Mouse (Mus musculus): ENCODE data around the gene Kdm2a. TPM values are rescaled to one million over a fixed set of nuclear protein-coding genes. Genes with fewer than 3 reads are reported as not detected.

Kdm2a gene
- polyA plus RNA-seq, 1 experiment from 2014 or later = 42.7 TPM

DNA sequence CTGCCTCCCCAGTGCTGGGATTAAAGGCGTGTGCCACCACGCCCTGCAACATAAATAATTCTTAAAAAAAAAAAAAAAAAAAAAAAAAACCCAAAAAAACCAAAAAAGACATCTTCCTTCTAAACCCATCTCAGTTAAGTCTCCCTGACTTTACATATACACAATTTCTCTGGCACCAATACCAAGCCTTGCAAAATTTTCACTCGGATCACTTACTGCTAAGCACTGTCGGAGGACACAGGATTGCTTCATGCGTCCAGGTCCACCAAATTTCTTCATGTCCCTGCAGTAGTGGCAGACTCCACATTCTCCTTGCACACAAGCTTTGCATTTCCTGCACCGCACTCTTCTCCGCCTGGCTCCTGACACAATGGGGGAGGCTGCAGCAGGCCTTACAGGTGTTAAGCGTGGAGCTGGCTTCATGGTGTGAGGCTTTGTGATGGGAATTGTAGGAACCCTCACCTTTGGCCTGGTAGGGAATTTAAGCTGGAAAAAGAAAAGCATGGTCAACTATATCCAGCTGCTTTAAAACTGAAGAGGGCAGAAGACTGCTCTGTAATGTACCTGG lies 69.3 kb downstream of the Kdm2a start:
- no peaks in the 10 kb centered on the region for H3K9me3 ChIP-seq (ENCODE audit: control insufficient read depth, low read length)
- WGBS = 96% methylated on average over 8 of the region's 8 CpGs
- H3K9ac ChIP-seq (ENCODE audit: low read length) = no peak overlapping the region
- H3K27me3 ChIP-seq (ENCODE audit: control insufficient read depth, insufficient read depth, low read length) = no peaks in the 10 kb centered on the region
- no peak overlapping the region for H3K27ac ChIP-seq (replicated peaks in 1 of 2; ENCODE audit: control insufficient read depth in 1 of 2, insufficient read depth in 1 of 2, low read depth in 2 of 2, low read length in 2 of 2)
- H3K4me1 ChIP-seq (ENCODE audit: control insufficient read depth in 2 of 2, insufficient read depth in 2 of 2, low read length in 2 of 2) = peaks cover 2 to 11% of the 10 kb centered on the region in 2 experiments; a peak in 3 of 4 replicates
- no peak overlapping the region for H3K4me2 ChIP-seq (ENCODE audit: low read length)
- ATAC-seq (ENCODE audit: insufficient number of reproducible peaks, insufficient read depth, low FRiP score, low read depth) = no peak
- H3K36me3 ChIP-seq (ENCODE audit: control insufficient read depth, insufficient read depth, low read length) = peaks cover 75% of the 10 kb centered on the region
- no peak overlapping the region for H3K4me3 ChIP-seq (ENCODE audit: control insufficient read depth in 1 of 2, insufficient read depth in 1 of 2, low read depth in 1 of 2, low read length in 2 of 2)

DNA sequence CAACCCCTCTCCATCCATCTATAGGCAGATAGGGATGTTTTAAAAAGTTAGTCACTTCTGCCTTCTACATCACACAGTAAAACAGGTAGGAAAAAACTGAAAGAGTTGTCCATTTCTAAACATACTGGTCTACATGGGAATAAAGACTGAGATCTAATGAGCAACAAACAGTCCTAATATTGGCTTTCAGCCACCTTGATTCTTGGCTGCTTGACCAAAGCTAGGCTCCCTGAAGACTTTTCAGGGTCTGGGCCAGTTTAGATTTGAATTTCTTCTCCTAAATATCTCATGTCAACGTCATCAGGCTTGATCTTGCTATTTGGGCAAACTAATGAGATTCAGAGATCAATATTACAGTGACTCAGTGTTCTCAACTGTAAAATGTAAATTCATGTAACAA lies 71.2 kb downstream of the Kdm2a start:
- Histone ChIP-seq H3K9ac (ENCODE audit: low read length) (no peak overlapping the region), H3K9me3 (ENCODE audit: control insufficient read depth, low read length) (no peaks in the 10 kb centered on the region), H3K4me2 (ENCODE audit: low read length) (no peak overlapping the region), H3K36me3 (ENCODE audit: control insufficient read depth, insufficient read depth, low read length) (peaks cover 95% of the 10 kb centered on the region), H3K4me1 (ENCODE audit: control insufficient read depth in 2 of 2, insufficient read depth in 2 of 2, low read length in 2 of 2) (peaks cover 0 to 3% of the 10 kb centered on the region in 2 experiments; a peak in 2 of 4 replicates), H3K27ac (replicated peaks in 1 of 2; ENCODE audit: control insufficient read depth in 1 of 2, insufficient read depth in 1 of 2, low read depth in 2 of 2, low read length in 2 of 2) (no peak overlapping the region), H3K27me3 (ENCODE audit: control insufficient read depth, insufficient read depth, low read length) (no peaks in the 10 kb centered on the region), H3K4me3 (ENCODE audit: control insufficient read depth in 1 of 2, insufficient read depth in 1 of 2, low read depth in 1 of 2, low read length in 2 of 2) (no peak overlapping the region)
- WGBS = 82% methylated on average over 1 of the region's 1 CpGs
- ATAC-seq (ENCODE audit: insufficient number of reproducible peaks, insufficient read depth, low FRiP score, low read depth) = no peak

DNA sequence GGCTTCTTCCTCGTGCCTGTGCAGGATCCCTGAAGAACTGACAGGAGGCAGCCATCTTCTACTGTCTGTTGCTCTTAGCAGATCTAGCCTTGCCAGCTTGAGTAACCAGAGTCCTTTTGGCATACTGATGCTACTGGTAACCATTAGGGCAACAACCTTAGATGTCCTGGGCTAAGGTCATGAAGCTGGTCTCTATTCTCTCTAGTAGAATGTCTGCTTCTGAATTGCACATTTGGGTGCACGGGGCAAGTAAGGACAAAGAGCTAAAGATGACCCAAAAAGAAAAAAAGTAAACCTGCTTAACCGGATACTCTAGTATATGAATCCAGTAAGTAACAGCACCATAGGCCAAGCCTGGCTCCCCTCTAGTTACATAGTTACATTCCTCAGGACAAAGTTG lies 72.0 kb downstream of the Kdm2a start:
- Histone ChIP-seq H3K27ac (replicated peaks in 1 of 2; ENCODE audit: control insufficient read depth in 1 of 2, insufficient read depth in 1 of 2, low read depth in 2 of 2, low read length in 2 of 2) (no peak overlapping the region), H3K4me1 (ENCODE audit: control insufficient read depth in 2 of 2, insufficient read depth in 2 of 2, low read length in 2 of 2) (no peaks in the 10 kb centered on the region), H3K27me3 (ENCODE audit: control insufficient read depth, insufficient read depth, low read length) (no peaks in the 10 kb centered on the region), H3K36me3 (ENCODE audit: control insufficient read depth, insufficient read depth, low read length) (peaks cover 98% of the 10 kb centered on the region), H3K9ac (ENCODE audit: low read length) (no peak overlapping the region), H3K4me2 (ENCODE audit: low read length) (no peak overlapping the region), H3K9me3 (ENCODE audit: control insufficient read depth, low read length) (no peaks in the 10 kb centered on the region), H3K4me3 (ENCODE audit: control insufficient read depth in 1 of 2, insufficient read depth in 1 of 2, low read depth in 1 of 2, low read length in 2 of 2) (no peak overlapping the region)
- ATAC-seq (ENCODE audit: insufficient number of reproducible peaks, insufficient read depth, low FRiP score, low read depth) = no peak
- WGBS = 81% methylated on average over 3 of the region's 3 CpGs

DNA sequence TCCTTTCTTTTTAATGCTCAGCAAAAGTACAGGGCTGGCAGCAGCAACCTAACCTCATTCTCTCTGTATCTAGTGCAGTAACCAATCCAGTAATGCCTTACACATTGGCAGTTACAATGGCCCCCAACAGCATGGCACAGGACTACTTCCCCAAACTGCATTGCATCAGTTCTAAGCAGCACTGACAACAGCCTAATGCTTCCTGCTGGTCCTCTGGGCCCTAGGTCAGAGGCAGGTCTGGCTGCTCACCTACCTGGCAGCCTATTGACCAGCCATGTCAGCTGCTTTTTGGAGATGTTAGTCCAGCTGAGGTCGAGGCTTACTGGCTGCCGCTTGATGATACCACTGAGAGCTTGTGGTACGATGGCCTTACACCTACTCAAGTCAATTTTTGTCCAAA lies 76.0 kb downstream of the Kdm2a start:
- no peak for ATAC-seq (ENCODE audit: insufficient number of reproducible peaks, insufficient read depth, low FRiP score, low read depth)
- Histone ChIP-seq H3K9ac (ENCODE audit: low read length) (no peak overlapping the region), H3K27me3 (ENCODE audit: control insufficient read depth, insufficient read depth, low read length) (no peaks in the 10 kb centered on the region), H3K4me3 (ENCODE audit: control insufficient read depth in 1 of 2, insufficient read depth in 1 of 2, low read depth in 1 of 2, low read length in 2 of 2) (no peak overlapping the region), H3K27ac (replicated peaks in 1 of 2; ENCODE audit: control insufficient read depth in 1 of 2, insufficient read depth in 1 of 2, low read depth in 2 of 2, low read length in 2 of 2) (no peak overlapping the region), H3K9me3 (ENCODE audit: control insufficient read depth, low read length) (no peaks in the 10 kb centered on the region), H3K4me1 (ENCODE audit: control insufficient read depth in 2 of 2, insufficient read depth in 2 of 2, low read length in 2 of 2) (peaks cover 2 to 10% of the 10 kb centered on the region in 2 experiments; a peak in 3 of 4 replicates), H3K36me3 (ENCODE audit: control insufficient read depth, insufficient read depth, low read length) (peaks cover 100% of the 10 kb centered on the region), H3K4me2 (ENCODE audit: low read length) (no peak overlapping the region)
- WGBS = 89% methylated on average over 3 of the region's 3 CpGs

DNA sequence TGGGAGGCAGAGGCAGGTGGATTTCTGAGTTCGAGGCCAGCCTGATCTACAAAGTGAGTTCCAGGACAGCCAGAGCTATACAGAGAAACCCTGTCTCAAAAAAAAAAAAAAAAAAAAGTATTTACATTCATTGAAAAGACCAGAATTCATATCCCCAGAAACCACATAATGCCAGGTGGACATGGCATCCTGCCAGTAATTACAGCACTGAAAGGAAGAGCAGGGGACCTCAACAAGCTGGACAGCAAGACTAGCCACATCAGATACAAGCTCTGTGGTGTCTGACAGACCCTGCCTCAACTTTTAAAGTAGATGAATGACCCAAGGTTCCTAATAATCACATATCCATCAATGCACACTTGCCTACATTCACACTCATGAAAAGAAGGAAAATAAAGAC lies 76.5 kb downstream of the Kdm2a start:
- WGBS = 100% methylated on average over 1 of the region's 1 CpGs
- ATAC-seq (ENCODE audit: insufficient number of reproducible peaks, insufficient read depth, low FRiP score, low read depth) = no peak

DNA sequence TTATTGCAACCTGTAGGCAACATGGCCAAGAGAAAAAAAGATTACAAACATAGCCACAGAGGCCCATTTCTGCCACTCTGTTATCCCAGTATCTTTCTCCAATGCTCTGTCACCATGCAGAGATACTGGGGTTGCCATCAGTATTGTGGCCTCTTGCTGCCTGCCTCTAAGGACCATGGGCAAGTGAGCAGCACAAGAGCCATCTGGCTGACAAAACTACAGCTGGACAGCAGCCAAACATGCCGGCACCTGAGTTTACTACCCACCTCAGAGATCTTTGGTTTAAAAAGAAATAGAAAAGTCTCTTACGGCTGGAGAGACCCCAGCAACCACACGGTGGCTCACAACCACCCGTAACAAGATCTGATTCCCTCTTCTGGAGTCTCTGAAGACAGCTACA lies 78.8 kb downstream of the Kdm2a start:
- no peak for ATAC-seq (ENCODE audit: insufficient number of reproducible peaks, insufficient read depth, low FRiP score, low read depth)
- H3K4me1 ChIP-seq (ENCODE audit: control insufficient read depth in 2 of 2, insufficient read depth in 2 of 2, low read length in 2 of 2) = peaks cover 4 to 21% of the 10 kb centered on the region in 2 experiments; a peak in 3 of 4 replicates
- H3K9ac ChIP-seq (ENCODE audit: low read length) = no peak overlapping the region
- H3K36me3 ChIP-seq (ENCODE audit: control insufficient read depth, insufficient read depth, low read length) = peaks cover 89% of the 10 kb centered on the region
- H3K27me3 ChIP-seq (ENCODE audit: control insufficient read depth, insufficient read depth, low read length) = no peaks in the 10 kb centered on the region
- WGBS = 61% methylated on average over 4 of the region's 4 CpGs
- H3K4me2 ChIP-seq (ENCODE audit: low read length) = no peak overlapping the region
- H3K9me3 ChIP-seq (ENCODE audit: control insufficient read depth, low read length) = no peaks in the 10 kb centered on the region
- H3K27ac ChIP-seq (replicated peaks in 1 of 2; ENCODE audit: control insufficient read depth in 1 of 2, insufficient read depth in 1 of 2, low read depth in 2 of 2, low read length in 2 of 2) = no peak overlapping the region
- H3K4me3 ChIP-seq (ENCODE audit: control insufficient read depth in 1 of 2, insufficient read depth in 1 of 2, low read depth in 1 of 2, low read length in 2 of 2) = no peak overlapping the region

More for the DNA sequence above, 76.5 kb downstream of the Kdm2a start:
- no peak overlapping the region for H3K9ac ChIP-seq (ENCODE audit: low read length)
- H3K4me1 ChIP-seq (ENCODE audit: control insufficient read depth in 2 of 2, insufficient read depth in 2 of 2, low read length in 2 of 2) = peaks cover 2 to 10% of the 10 kb centered on the region in 2 experiments; a peak in 3 of 4 replicates
- no peak overlapping the region for H3K27ac ChIP-seq (replicated peaks in 1 of 2; ENCODE audit: control insufficient read depth in 1 of 2, insufficient read depth in 1 of 2, low read depth in 2 of 2, low read length in 2 of 2)
- H3K9me3 ChIP-seq (ENCODE audit: control insufficient read depth, low read length) = no peaks in the 10 kb centered on the region
- H3K4me2 ChIP-seq (ENCODE audit: low read length) = no peak overlapping the region
- peaks cover 100% of the 10 kb centered on the region for H3K36me3 ChIP-seq (ENCODE audit: control insufficient read depth, insufficient read depth, low read length)
- H3K4me3 ChIP-seq (ENCODE audit: control insufficient read depth in 1 of 2, insufficient read depth in 1 of 2, low read depth in 1 of 2, low read length in 2 of 2) = no peak overlapping the region
- no peaks in the 10 kb centered on the region for H3K27me3 ChIP-seq (ENCODE audit: control insufficient read depth, insufficient read depth, low read length)

DNA sequence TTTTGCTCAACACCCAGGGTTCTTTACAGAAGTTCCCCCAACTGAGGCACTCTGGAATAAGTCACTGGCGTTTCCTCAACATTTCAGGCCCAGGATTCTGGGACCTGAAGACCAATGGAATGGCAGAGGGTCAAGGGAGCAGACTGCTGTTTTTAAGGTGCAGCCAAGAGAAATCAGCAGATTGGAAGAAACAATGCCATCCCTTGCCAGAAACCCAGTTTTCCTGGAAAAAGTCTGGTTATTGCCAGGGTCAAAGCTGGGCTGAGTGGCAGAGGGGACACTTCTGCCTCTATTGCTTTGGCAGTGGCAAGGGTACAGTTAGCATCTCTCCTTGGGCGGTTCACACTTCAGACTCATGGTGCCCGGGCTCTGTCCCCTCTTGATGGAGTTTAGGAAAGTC lies 80.9 kb downstream of the Kdm2a start:
- no peaks in the 10 kb centered on the region for H3K27me3 ChIP-seq (ENCODE audit: control insufficient read depth, insufficient read depth, low read length)
- WGBS = 90% methylated on average over 3 of the region's 3 CpGs
- no peak overlapping the region for H3K9ac ChIP-seq (ENCODE audit: low read length)
- no peak overlapping the region for H3K4me2 ChIP-seq (ENCODE audit: low read length)
- no peak overlapping the region for H3K27ac ChIP-seq (replicated peaks in 1 of 2; ENCODE audit: control insufficient read depth in 1 of 2, insufficient read depth in 1 of 2, low read depth in 2 of 2, low read length in 2 of 2)
- peaks cover 72% of the 10 kb centered on the region for H3K36me3 ChIP-seq (ENCODE audit: control insufficient read depth, insufficient read depth, low read length)
- no peaks in the 10 kb centered on the region for H3K9me3 ChIP-seq (ENCODE audit: control insufficient read depth, low read length)
- H3K4me1 ChIP-seq (ENCODE audit: control insufficient read depth in 2 of 2, insufficient read depth in 2 of 2, low read length in 2 of 2) = peaks cover 4 to 21% of the 10 kb centered on the region in 2 experiments; a peak in 3 of 4 replicates
- no peak for ATAC-seq (ENCODE audit: insufficient number of reproducible peaks, insufficient read depth, low FRiP score, low read depth)
- no peak overlapping the region for H3K4me3 ChIP-seq (ENCODE audit: control insufficient read depth in 1 of 2, insufficient read depth in 1 of 2, low read depth in 1 of 2, low read length in 2 of 2)

Measured in heart, embryonic 14.5 days (tissue).